Mouse (Mus musculus) CH12.LX (cell line): ENCODE results near the gene Pkd2l1. TPM values are rescaled to one million over a fixed set of nuclear protein-coding genes. Genes with fewer than 3 reads are reported as not detected.

ENCODE experiments used
- DNase-seq: peaks from one replicate; pipeline ENCODE4 v3.0.0-alpha.2; 2013; ENCODE audit errors: extremely low read depth
- H3K27ac ChIP-seq: 2 replicates; pipeline ENCODE4 v1.5.1; 2012; ENCODE audit warnings: low read depth, mild to moderate bottlenecking, control low read depth, moderate library complexity; ENCODE audit not compliant: insufficient read depth
- H3K27me3 ChIP-seq: replicated peaks from 2 replicates; pipeline ENCODE3; 2012; ENCODE audit warnings: inconsistent platforms
- H3K36me3 ChIP-seq, 2 experiments: replicated peaks in 1 of 2; 2 replicates each; pipeline versions ENCODE3 to v1.6.1; 2012; ENCODE audit warnings: inconsistent platforms in 1 of 2, low read length in 1 of 2, mild to moderate bottlenecking in 1 of 2, mixed read lengths in 1 of 2, moderate library complexity in 1 of 2; ENCODE audit not compliant: control insufficient read depth in 1 of 2, insufficient read depth in 1 of 2
- H3K4me1 ChIP-seq, 2 experiments: 2 replicates each; pipeline ENCODE4 v1.6.1; 2012; ENCODE audit warnings: inconsistent platforms in 1 of 2, moderate library complexity in 1 of 2; ENCODE audit not compliant: insufficient read depth in 2 of 2, control insufficient read depth in 1 of 2
- H3K4me2 ChIP-seq: 2 replicates; pipeline ENCODE4 v1.6.1; 2012; ENCODE audit warnings: low read depth, mild to moderate bottlenecking, control low read depth; ENCODE audit not compliant: poor library complexity, insufficient read depth, severe bottlenecking
- H3K4me3 ChIP-seq, 3 experiments: fragments of 150-350 bp in 1 of 3; sonication (generic) in 1 of 3; replicated peaks in 1 of 3; 2 replicates each; pipeline versions ENCODE3 to v1.5.1; 2011 to 2012; ENCODE audit warnings: low read depth in 2 of 3, low read length in 2 of 3, mild to moderate bottlenecking in 2 of 3, moderate library complexity in 2 of 3, control low read depth in 1 of 3, improper control_type of control experiment in 1 of 3, inconsistent platforms in 1 of 3, mixed read lengths in 1 of 3; ENCODE audit not compliant: poor library complexity in 1 of 3
- H3K79me2 ChIP-seq: replicated peaks from 2 replicates; pipeline ENCODE4 v1.6.1; 2012; ENCODE audit warnings: mild to moderate bottlenecking, moderate library complexity; ENCODE audit not compliant: control insufficient read depth, poor library complexity, insufficient read depth, severe bottlenecking; ENCODE audit errors: extremely low read depth
- H3K9ac ChIP-seq: 2 replicates; pipeline ENCODE4 v1.6.1; 2012; ENCODE audit warnings: low read depth, mild to moderate bottlenecking, control low read depth, moderate library complexity; ENCODE audit not compliant: insufficient read depth
- H3K9me3 ChIP-seq: replicated peaks from 2 replicates; pipeline ENCODE3; 2012; ENCODE audit warnings: low read length, inconsistent platforms, mixed read lengths
- BHLHE40 ChIP-seq: IDR thresholded peaks from 2 replicates; pipeline ENCODE4 v1.6.1; 2011; ENCODE audit warnings: mild to moderate bottlenecking, low read depth, low read length, improper control_type of control experiment
- CHD2 ChIP-seq: IDR thresholded peaks from 2 replicates; pipeline ENCODE4 v1.6.1; 2011; ENCODE audit warnings: low read length, improper control_type of control experiment
- CTCF ChIP-seq, 2 experiments: IDR thresholded peaks in 1 of 2; conservative IDR thresholded peaks in 1 of 2; 2 replicates each; pipeline ENCODE4 v1.5.1; 2011 to 2012; ENCODE audit warnings: low read depth in 2 of 2, low read length in 2 of 2, improper control_type of control experiment in 1 of 2, inconsistent platforms in 1 of 2, mild to moderate bottlenecking in 1 of 2, moderate library complexity in 1 of 2
- ELF1 ChIP-seq: IDR thresholded peaks from 2 replicates; pipeline ENCODE4 v1.6.1; 2014; ENCODE audit warnings: low read depth, mild to moderate bottlenecking, inconsistent platforms, low read length, improper control_type of control experiment
- ETS1 ChIP-seq: conservative IDR thresholded peaks from 2 replicates; pipeline ENCODE4 v1.6.1; 2012; ENCODE audit warnings: low read depth, mild to moderate bottlenecking, inconsistent platforms, low read length, improper control_type of control experiment, moderate library complexity
- GABPA ChIP-seq: IDR thresholded peaks from 2 replicates; pipeline ENCODE4 v1.6.1; 2012; ENCODE audit warnings: low read depth, low read length, improper control_type of control experiment, inconsistent platforms; ENCODE audit not compliant: insufficient replicate concordance
- HCFC1 ChIP-seq: IDR thresholded peaks from 2 replicates; pipeline ENCODE4 v1.6.1; 2012; ENCODE audit warnings: low read depth, mild to moderate bottlenecking, inconsistent platforms, low read length, improper control_type of control experiment
- JUN ChIP-seq: IDR thresholded peaks from 2 replicates; pipeline ENCODE4 v1.6.1; 2011; ENCODE audit warnings: low read depth, mild to moderate bottlenecking, low read length, improper control_type of control experiment, moderate library complexity; ENCODE audit not compliant: insufficient read depth
- MAX ChIP-seq: IDR thresholded peaks from 2 replicates; pipeline ENCODE4 v1.6.1; 2011; ENCODE audit warnings: low read length, improper control_type of control experiment
- NRF1 ChIP-seq: IDR thresholded peaks from 2 replicates; pipeline ENCODE4 v1.6.1; 2014; ENCODE audit warnings: low read depth, mild to moderate bottlenecking, inconsistent platforms, low read length, improper control_type of control experiment, moderate library complexity
- POLR2AphosphoS2 ChIP-seq: IDR thresholded peaks from 2 replicates; pipeline ENCODE4 v1.6.1; 2011; ENCODE audit warnings: low read depth, low read length, improper control_type of control experiment
- RAD21 ChIP-seq: IDR thresholded peaks from 2 replicates; pipeline ENCODE4 v1.6.1; 2011; ENCODE audit warnings: low read depth, mild to moderate bottlenecking, low read length, improper control_type of control experiment, moderate library complexity
- SMC3 ChIP-seq: IDR thresholded peaks from 2 replicates; pipeline ENCODE4 v1.6.1; 2011; ENCODE audit warnings: low read depth, low read length, improper control_type of control experiment
- TCF12 ChIP-seq: IDR thresholded peaks from 2 replicates; pipeline ENCODE4 v1.6.1; 2014; ENCODE audit warnings: low read depth, mild to moderate bottlenecking, inconsistent platforms, low read length, improper control_type of control experiment
- USF1 ChIP-seq: IDR thresholded peaks from 2 replicates; pipeline ENCODE4 v1.6.1; 2014; ENCODE audit warnings: low read depth, mild to moderate bottlenecking, inconsistent platforms, low read length, improper control_type of control experiment
- ZNF384 ChIP-seq: IDR thresholded peaks from 2 replicates; pipeline ENCODE4 v1.6.1; 2012; ENCODE audit warnings: low read depth, low read length, improper control_type of control experiment, inconsistent platforms
- dilution Hi-C: fragments of 300-500 bp; cut with MboI; formaldehyde crosslinking; loops from 2 replicates; pipeline ENCODE4 v1.14.3; 2020; ENCODE audit warnings: low sequenced_read_pairs; ENCODE audit not compliant: extremely low pct_unique_long_range_greater_than_20kb, extremely low pct_ligation_motif_present
- in situ Hi-C: fragments of 300-500 bp; cut with MboI; formaldehyde crosslinking; loops from 3 replicates; pipeline ENCODE4 v1.14.3; 2019; ENCODE audit warnings: low sequenced_read_pairs, low pct_ligation_motif_present, low pct_unique_long_range_greater_than_20kb, mixed read lengths
- polyA plus RNA-seq: library from polyadenylated mRNA; unstranded; fragments of >175 nt; gene quantifications from 2 replicates; pipeline ENCODE4 v1.2.1, GENCODE M21; 2012; ENCODE audit warnings: low read depth; ENCODE audit not compliant: insufficient read length
- total RNA-seq, 2 experiments: library from RNA; depleted of rRNA; stranded (reverse); fragments of 300-350 nt in 1 of 2; fragments of >200 nt in 1 of 2; gene quantifications; 2 replicates each; pipeline ENCODE4 v1.2.3; 2012 to 2014

The Pkd2l1 gene
- total and polyA plus RNA-seq, 3 experiments: 0.04 to 0.07 TPM; not detected in 1

- Histone ChIP-seq H3K36me3 (peaks cover 7% of the 10 kb centered on the region in 2 experiments), H3K27ac (no peak overlapping the region), H3K79me2 (peaks cover 17% of the 10 kb centered on the region), H3K4me3 (no peak overlapping the region), H3K27me3 (peaks cover 9% of the 10 kb centered on the region), H3K4me1 (peaks cover 7 to 19% of the 10 kb centered on the region in 2 experiments; a peak in 3 of 4 replicates), H3K4me2 (no peak overlapping the region), H3K9ac (no peak overlapping the region), H3K9me3 (no peaks in the 10 kb centered on the region)
- in situ Hi-C loops (no loop called here), dilution Hi-C loops (no loop called here)
- DNase-seq: no peak
- no peak for TF ChIP-seq NRF1
- no peak for TF ChIP-seq ZNF384
- no peak for TF ChIP-seq ETS1
- TF ChIP-seq GABPA: no peak
- no peak for TF ChIP-seq HCFC1
- no peak for TF ChIP-seq MAX
- TF ChIP-seq JUN: no peak
- TF ChIP-seq BHLHE40: no peak
These were observed 43.3 kb downstream of the Pkd2l1 start for GRCm38 (mm10) chr19:44148991-44149390.

GRCm38 (mm10) chr19:44148345-44148744, 43.9 kb downstream of the Pkd2l1 start:
- dilution Hi-C loops: no loop called here
- in situ Hi-C loops: no loop called here

GRCm38 (mm10) chr19:44146951-44147350, 45.3 kb downstream of the Pkd2l1 start:
- Histone ChIP-seq H3K4me1 (peaks cover 7 to 24% of the 10 kb centered on the region in 2 experiments; a peak in 3 of 4 replicates), H3K4me2 (no peak overlapping the region), H3K9me3 (no peaks in the 10 kb centered on the region), H3K27me3 (no peaks in the 10 kb centered on the region), H3K9ac (no peak overlapping the region; the same call in 1 of the 2 replicates), H3K36me3 (peaks cover 22 to 27% of the 10 kb centered on the region in 2 experiments), H3K4me3 (no peak overlapping the region), H3K27ac (no peak overlapping the region), H3K79me2 (peaks cover 19% of the 10 kb centered on the region)
- in situ Hi-C loops: no loop called here
- no peak for DNase-seq
- TF ChIP-seq JUN (no peak), ETS1 (no peak), USF1 (no peak), POLR2AphosphoS2 (no peak), TCF12 (no peak), ELF1 (no peak)
- dilution Hi-C loops: no loop called here

More at GRCm38 (mm10) chr19:44148345-44148744, 43.9 kb downstream of the Pkd2l1 start:
- H3K4me3 ChIP-seq: no peak overlapping the region
- no peak overlapping the region for H3K4me2 ChIP-seq
- peak; percentile 49 for DNase-seq
- H3K9me3 ChIP-seq: no peaks in the 10 kb centered on the region
- peaks cover 19% of the 10 kb centered on the region for H3K79me2 ChIP-seq
- H3K4me1 ChIP-seq: peaks cover 7 to 24% of the 10 kb centered on the region in 2 experiments; a peak in 3 of 4 replicates
- H3K9ac ChIP-seq: no peak overlapping the region
- TF ChIP-seq RAD21: peak; percentile 68
- TF ChIP-seq CTCF (conservative IDR thresholded peaks at IDR 0.05 in 1 of 2, IDR thresholded peaks at IDR 0.05 in 1 of 2; ENCODE audit: low read depth in 2 of 2, low read length in 2 of 2): peak; percentile 66 to 72
- TF ChIP-seq SMC3: peak; percentile 55
- TF ChIP-seq CHD2: no peak
- peaks cover 11 to 13% of the 10 kb centered on the region in 2 experiments for H3K36me3 ChIP-seq
- H3K27me3 ChIP-seq: peaks cover 5% of the 10 kb centered on the region
- H3K27ac ChIP-seq: no peak overlapping the region
